Mouse (Mus musculus): ENCODE data around the gene Ssbp4. TPM values are rescaled to one million over a fixed set of nuclear protein-coding genes. Genes with fewer than 3 reads are reported as not detected.

Ssbp4 gene
- total and polyA plus RNA-seq, 3 experiments: 84.9 to 212 TPM; not detected in 1

- no peak for TF ChIP-seq E2F4 (IDR thresholded peaks at IDR 0.05; ENCODE audit: borderline replicate concordance, low read depth, low read length)
These were observed 7.2 kb upstream of the Ssbp4 start, which contains the start of gene Lrrc25 (continued) for GRCm38 (mm10) chr8:70615894-70616293.

GRCm38 (mm10) chr8:70615281-70615680 is 6.6 kb upstream of the Ssbp4 start:
- H3K4me3 ChIP-seq (ENCODE audit: control insufficient read depth in 1 of 2, insufficient read depth in 1 of 2, low read depth in 2 of 2, low read length in 2 of 2): no peak overlapping the region
- H3K79me2 ChIP-seq (ENCODE audit: control insufficient read depth, insufficient read depth, low read length, poor library complexity): peaks cover 4% of the 10 kb centered on the region; the same call in 1 of the 2 replicates
- H3K36me3 ChIP-seq (ENCODE audit: control insufficient read depth in 1 of 2, insufficient read depth in 2 of 2, low read length in 2 of 2): peaks cover 0 to 15% of the 10 kb centered on the region in 2 experiments; a peak in 2 of 4 replicates
- no peak for DNase-seq (ENCODE audit: low read depth, low spot score)
- no peak for TF ChIP-seq TCF12 (IDR thresholded peaks at IDR 0.05; ENCODE audit: low read depth, low read length)
- TF ChIP-seq MAFK (IDR thresholded peaks at IDR 0.05; ENCODE audit: borderline replicate concordance, low read depth, low read length): no peak
- TF ChIP-seq MYC (IDR thresholded peaks at IDR 0.05; ENCODE audit: low read depth, low read length): no peak
- TF ChIP-seq USF2 (IDR thresholded peaks at IDR 0.05; ENCODE audit: borderline replicate concordance in 1 of 2, insufficient read depth in 1 of 2, low read depth in 1 of 2, low read length in 2 of 2): no peak
- no peak for TF ChIP-seq UBTF (IDR thresholded peaks at IDR 0.05; ENCODE audit: borderline replicate concordance, insufficient read depth, low read depth, low read length)
- TF ChIP-seq KAT2A (conservative IDR thresholded peaks at IDR 0.05; ENCODE audit: low read depth, low read length): no peak
- TF ChIP-seq SMC3 (IDR thresholded peaks at IDR 0.05; ENCODE audit: low read depth, low read length): no peak
- no peak for TF ChIP-seq NRF1 (IDR thresholded peaks at IDR 0.05; ENCODE audit: insufficient read depth, low read depth, low read length, poor library complexity, severe bottlenecking)
- no peak for TF ChIP-seq ZNF384 (IDR thresholded peaks at IDR 0.05; ENCODE audit: low read depth, low read length)
- TF ChIP-seq ZMIZ1 (IDR thresholded peaks at IDR 0.05; ENCODE audit: low read depth, low read length): no peak
- no peak for TF ChIP-seq GATA1 (IDR thresholded peaks at IDR 0.05; ENCODE audit: low read depth, low read length)
- no peak for TF ChIP-seq RCOR1 (IDR thresholded peaks at IDR 0.05; ENCODE audit: low read depth, low read length)
- TF ChIP-seq ELF1 (IDR thresholded peaks at IDR 0.05; ENCODE audit: low read depth, low read length): no peak
- TF ChIP-seq MXI1 (IDR thresholded peaks at IDR 0.05; ENCODE audit: low read depth, low read length): no peak
- TF ChIP-seq E2F4 (IDR thresholded peaks at IDR 0.05; ENCODE audit: borderline replicate concordance, low read depth, low read length): no peak
- TF ChIP-seq SIN3A (IDR thresholded peaks at IDR 0.05; ENCODE audit: low read length): no peak
- TF ChIP-seq GABPA (IDR thresholded peaks at IDR 0.05; ENCODE audit: low read depth, low read length): no peak
- H3K9ac ChIP-seq (ENCODE audit: control insufficient read depth, low read depth, low read length, poor library complexity, severe bottlenecking): no peak overlapping the region
- no peak overlapping the region for H3K27ac ChIP-seq (ENCODE audit: control insufficient read depth, low read depth, low read length)
- no peaks in the 10 kb centered on the region for H3K27me3 ChIP-seq (ENCODE audit: control insufficient read depth in 1 of 2, insufficient read depth in 2 of 2, low read length in 2 of 2)
- peaks cover 2 to 32% of the 10 kb centered on the region in 2 experiments for H3K4me1 ChIP-seq (ENCODE audit: control insufficient read depth in 1 of 2, insufficient read depth in 2 of 2, low read length in 2 of 2)
- no peaks in the 10 kb centered on the region for H3K9me3 ChIP-seq (replicated peaks; ENCODE audit: insufficient read depth, low read length)

DNA sequence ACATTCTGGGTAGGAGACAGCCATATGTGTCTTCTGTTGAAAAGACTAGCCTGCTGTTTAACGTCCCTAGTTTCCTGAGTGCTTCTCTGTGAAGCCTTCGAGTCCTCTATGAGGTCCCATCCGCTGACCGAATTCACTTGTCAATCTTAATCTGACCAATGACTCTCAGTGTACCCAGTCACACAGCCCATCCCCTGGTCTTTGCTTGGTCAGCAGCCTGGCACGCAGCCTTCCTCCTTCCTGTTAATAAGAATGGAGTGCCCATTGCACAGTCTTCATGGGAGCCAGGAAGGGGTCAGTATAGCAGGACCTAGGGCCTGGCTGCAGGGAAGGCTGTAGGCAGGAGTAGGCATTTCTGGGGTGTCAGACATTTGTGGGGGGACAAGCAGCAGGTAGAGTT is 5.8 kb upstream of the Ssbp4 start:
- no peaks in the 10 kb centered on the region for H3K27me3 ChIP-seq (ENCODE audit: control insufficient read depth in 1 of 2, insufficient read depth in 2 of 2, low read length in 2 of 2)
- TF ChIP-seq POLR2AphosphoS2 (IDR thresholded peaks at IDR 0.05; ENCODE audit: low read length) (no peak), SIN3A (IDR thresholded peaks at IDR 0.05; ENCODE audit: low read length) (no peak), MYB (IDR thresholded peaks at IDR 0.05; ENCODE audit: low read depth, low read length) (no peak), CHD1 (IDR thresholded peaks at IDR 0.05; ENCODE audit: low read depth, low read length) (no peak), TBP (IDR thresholded peaks at IDR 0.05; ENCODE audit: low read depth, low read length) (no peak), RAD21 (IDR thresholded peaks at IDR 0.05; ENCODE audit: low read depth, low read length) (no peak), UBTF (IDR thresholded peaks at IDR 0.05; ENCODE audit: borderline replicate concordance, insufficient read depth, low read depth, low read length) (no peak), MAX (IDR thresholded peaks at IDR 0.05; ENCODE audit: low read length) (no peak), POLR2A (IDR thresholded peaks at IDR 0.05; ENCODE audit: control insufficient read depth in 1 of 2, insufficient read depth in 1 of 2, low read depth in 1 of 2, low read length in 2 of 2, poor library complexity in 1 of 2) (no peak), TAL1 (IDR thresholded peaks at IDR 0.05; ENCODE audit: low read length) (no peak), MXI1 (IDR thresholded peaks at IDR 0.05; ENCODE audit: low read depth, low read length) (no peak), MEF2A (IDR thresholded peaks at IDR 0.05; ENCODE audit: extremely low read depth, insufficient replicate concordance, low read depth, low read length, poor library complexity, severe bottlenecking) (no peak), USF1 (IDR thresholded peaks at IDR 0.05; ENCODE audit: low read depth, low read length) (no peak), ZC3H11A (IDR thresholded peaks at IDR 0.05; ENCODE audit: low read depth, low read length) (no peak), E2F4 (IDR thresholded peaks at IDR 0.05; ENCODE audit: borderline replicate concordance, low read depth, low read length) (no peak), TCF12 (IDR thresholded peaks at IDR 0.05; ENCODE audit: low read depth, low read length) (no peak), ZNF384 (IDR thresholded peaks at IDR 0.05; ENCODE audit: low read depth, low read length) (no peak), SMC3 (IDR thresholded peaks at IDR 0.05; ENCODE audit: low read depth, low read length) (no peak), NRF1 (IDR thresholded peaks at IDR 0.05; ENCODE audit: insufficient read depth, low read depth, low read length, poor library complexity, severe bottlenecking) (no peak)
- peaks cover 2 to 29% of the 10 kb centered on the region in 2 experiments for H3K4me1 ChIP-seq (ENCODE audit: control insufficient read depth in 1 of 2, insufficient read depth in 2 of 2, low read length in 2 of 2)
- H3K27ac ChIP-seq (ENCODE audit: control insufficient read depth, low read depth, low read length): no peak overlapping the region
- H3K9ac ChIP-seq (ENCODE audit: control insufficient read depth, low read depth, low read length, poor library complexity, severe bottlenecking): no peak overlapping the region
- no peaks in the 10 kb centered on the region for H3K9me3 ChIP-seq (replicated peaks; ENCODE audit: insufficient read depth, low read length)
- peaks cover 5% of the 10 kb centered on the region; the same call in 1 of the 2 replicates for H3K79me2 ChIP-seq (ENCODE audit: control insufficient read depth, insufficient read depth, low read length, poor library complexity)
- peaks cover 0 to 15% of the 10 kb centered on the region in 2 experiments; a peak in 2 of 4 replicates for H3K36me3 ChIP-seq (ENCODE audit: control insufficient read depth in 1 of 2, insufficient read depth in 2 of 2, low read length in 2 of 2)
- no peak overlapping the region for H3K4me3 ChIP-seq (ENCODE audit: control insufficient read depth in 1 of 2, insufficient read depth in 1 of 2, low read depth in 2 of 2, low read length in 2 of 2)
- DNase-seq (ENCODE audit: low read depth, low spot score): no peak

Data from MEL (cell line).